Mouse (Mus musculus): Measurements from ENCODE around the gene Polr2a. TPM values are rescaled to one million over a fixed set of nuclear protein-coding genes. Genes with fewer than 3 reads are reported as not detected.
"Not testable (repeated sequence)": the region's sequence is repeated elsewhere in the genome, so short reads cannot be mapped to it uniquely, and the experiment has no call there.

The Polr2a gene
- polyA plus RNA-seq, 1 experiment = 18.5 TPM

GRCm38 (mm10) chr11:69754233-69754632 is 4.2 kb downstream of the Polr2a start:
- no peak for DNase-seq (ENCODE audit: low read depth)

GRCm38 (mm10) chr11:69752686-69753085 is 5.8 kb downstream of the Polr2a start:
- no peak for DNase-seq (ENCODE audit: low read depth)

DNA sequence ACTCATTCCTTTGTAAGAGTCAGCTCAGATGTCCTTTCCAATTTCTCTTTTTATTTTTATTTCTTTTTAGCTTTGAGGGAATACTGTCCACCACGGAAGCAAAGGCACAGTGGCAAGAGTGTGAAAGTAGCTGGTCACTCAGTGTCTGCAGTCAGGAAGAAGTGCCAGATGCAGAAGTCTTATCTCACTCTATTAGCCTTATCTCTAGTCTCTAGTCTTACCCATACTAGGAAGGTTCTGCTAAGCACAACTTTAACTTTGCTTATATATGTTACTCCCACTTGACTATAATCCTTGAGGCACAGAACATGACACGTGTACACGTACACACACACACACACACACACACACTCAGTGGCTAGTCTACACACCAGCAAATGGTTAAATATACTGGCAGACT is 6.8 kb downstream of the Polr2a start:
- DNase-seq (ENCODE audit: low read depth) = no peak

GRCm38 (mm10) chr11:69731408-69731807 is 27.0 kb downstream of the Polr2a start:
- DNase-seq (ENCODE audit: low read depth) = not testable (repeated sequence)

GRCm38 (mm10) chr11:69729063-69729462 is 29.4 kb downstream of the Polr2a start:
- DNase-seq (ENCODE audit: low read depth) = no peak

- DNase-seq (ENCODE audit: low read depth) = no peak
Observed at GRCm38 (mm10) chr11:69725951-69726350, 32.5 kb downstream of the Polr2a start.

DNA sequence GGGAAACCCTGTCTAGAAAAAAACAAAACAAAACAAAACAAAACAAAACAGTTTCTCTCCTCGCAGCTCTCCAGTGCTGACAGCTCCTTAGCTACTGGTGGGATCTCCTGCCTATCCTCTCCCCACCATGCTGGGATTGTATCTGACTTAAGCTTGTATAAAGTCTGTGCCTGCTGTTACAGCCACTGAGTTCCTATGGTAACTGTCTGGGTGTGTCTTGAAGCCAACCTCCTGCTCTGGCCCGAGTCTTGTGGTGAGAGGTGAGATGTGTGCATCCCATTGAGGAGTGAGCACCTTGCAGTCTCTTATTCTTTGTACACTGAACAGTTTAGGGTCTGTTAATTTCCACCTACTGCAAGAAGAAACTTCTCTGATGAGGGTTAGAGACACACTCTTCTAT is 35.4 kb downstream of the Polr2a start:
- no peak for DNase-seq (ENCODE audit: low read depth)

- DNase-seq (ENCODE audit: low read depth) = peak; percentile 45
Observed at GRCm38 (mm10) chr11:69720852-69721251, 37.6 kb downstream of the Polr2a start.

DNA sequence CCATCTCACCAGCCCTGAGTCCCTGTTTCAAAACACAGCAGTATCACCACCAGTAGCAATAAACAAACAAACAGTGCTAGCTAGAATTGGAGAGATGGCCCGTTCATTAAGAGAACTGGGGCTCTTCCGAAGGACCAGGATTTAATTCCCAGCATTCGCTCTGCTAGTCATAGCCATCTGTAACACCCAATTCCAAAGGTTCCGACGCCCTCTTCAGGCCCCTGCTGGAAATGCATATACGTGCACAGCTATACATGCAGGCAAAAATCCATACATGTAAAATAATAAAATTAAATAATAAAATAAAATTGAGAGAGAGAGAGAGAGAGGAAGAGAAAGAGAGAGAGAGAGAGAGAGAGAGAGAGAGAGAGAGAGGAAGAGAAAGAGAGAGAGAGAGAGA is 39.0 kb downstream of the Polr2a start:
- no peak for DNase-seq (ENCODE audit: low read depth)

- no peak for DNase-seq (ENCODE audit: low read depth)
Observed at GRCm38 (mm10) chr11:69718661-69719060, 39.8 kb downstream of the Polr2a start.

DNA sequence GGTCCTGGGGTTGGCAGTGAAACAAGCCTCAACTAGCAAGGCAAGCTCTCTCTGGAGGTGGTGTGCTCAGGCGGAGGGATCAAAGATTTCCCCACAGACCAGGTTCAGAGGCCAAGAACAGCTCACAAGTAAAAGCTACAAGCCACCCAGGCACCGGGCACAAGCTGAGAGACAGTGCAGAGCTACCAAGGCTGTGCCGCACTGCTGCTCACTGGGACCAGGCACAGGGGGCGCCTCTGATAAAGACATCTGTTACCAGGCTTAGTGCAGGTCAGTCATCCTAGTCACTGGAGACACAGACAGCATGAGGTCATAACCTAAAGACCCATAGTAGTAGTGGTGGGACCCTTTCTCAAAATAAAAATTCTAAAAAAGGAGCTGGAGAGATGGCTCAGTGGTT is 41.5 kb downstream of the Polr2a start:
- no peak for DNase-seq (ENCODE audit: low read depth)

DNA sequence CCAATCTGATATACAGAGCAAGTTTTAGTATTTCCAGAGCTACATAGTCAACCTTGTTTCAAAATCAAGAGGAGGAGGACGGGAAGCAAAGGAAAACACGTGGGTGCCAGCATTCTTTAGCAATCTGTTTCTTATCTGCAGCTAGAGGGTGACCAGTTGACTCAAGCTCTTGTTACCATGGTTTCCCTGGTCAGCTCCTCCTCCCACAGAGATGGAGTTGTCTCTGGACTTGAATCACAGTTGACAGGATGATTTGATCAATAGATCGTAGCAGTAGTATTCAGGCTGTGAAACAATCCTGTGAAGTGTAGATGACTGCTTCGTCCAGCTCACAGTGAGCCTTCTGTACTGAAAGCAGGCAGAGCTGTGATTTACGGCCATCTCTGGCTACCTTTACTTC is 42.5 kb downstream of the Polr2a start:
- DNase-seq (ENCODE audit: low read depth) = peak; percentile 75

- DNase-seq (ENCODE audit: low read depth) = no peak
Observed at GRCm38 (mm10) chr11:69715482-69715881, 43.0 kb downstream of the Polr2a start.

DNA sequence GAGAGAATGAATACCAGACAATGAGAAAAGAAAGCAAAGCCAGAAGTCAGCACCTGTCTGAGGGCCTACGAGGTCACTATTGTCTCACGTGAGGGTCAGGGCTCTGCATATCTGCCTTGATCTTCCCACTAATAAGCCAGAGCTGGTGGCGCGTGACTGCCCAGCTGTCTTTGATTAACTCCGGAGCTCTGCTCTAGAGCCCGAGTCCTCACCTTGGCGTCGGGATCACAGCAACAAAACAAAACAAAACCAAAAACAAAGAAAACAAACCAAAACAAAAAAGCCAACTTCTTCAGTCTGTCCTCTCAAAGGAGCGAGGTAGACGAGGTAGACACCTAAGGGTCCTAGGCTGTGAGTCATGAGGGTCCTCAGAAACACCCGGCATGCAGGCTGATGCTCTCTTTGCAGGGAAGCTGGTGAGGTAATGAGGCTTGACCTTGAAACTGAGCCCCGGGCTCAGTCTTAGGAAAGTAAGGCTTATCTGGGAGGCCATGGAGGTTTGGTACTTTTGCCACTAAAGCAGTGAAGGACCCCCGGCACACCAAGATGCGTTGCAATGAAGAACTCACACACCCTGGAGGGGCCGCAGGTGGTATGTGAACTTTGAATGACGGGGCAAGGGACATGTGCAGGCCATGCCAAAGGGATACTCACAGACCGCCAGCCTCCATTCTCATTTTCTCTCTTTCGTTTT is 43.7 kb downstream of the Polr2a start:
- no peak for DNase-seq (ENCODE audit: low read depth)

- no peak for DNase-seq (ENCODE audit: low read depth)
Observed at GRCm38 (mm10) chr11:69712954-69713672, 45.3 kb downstream of the Polr2a start.

DNA sequence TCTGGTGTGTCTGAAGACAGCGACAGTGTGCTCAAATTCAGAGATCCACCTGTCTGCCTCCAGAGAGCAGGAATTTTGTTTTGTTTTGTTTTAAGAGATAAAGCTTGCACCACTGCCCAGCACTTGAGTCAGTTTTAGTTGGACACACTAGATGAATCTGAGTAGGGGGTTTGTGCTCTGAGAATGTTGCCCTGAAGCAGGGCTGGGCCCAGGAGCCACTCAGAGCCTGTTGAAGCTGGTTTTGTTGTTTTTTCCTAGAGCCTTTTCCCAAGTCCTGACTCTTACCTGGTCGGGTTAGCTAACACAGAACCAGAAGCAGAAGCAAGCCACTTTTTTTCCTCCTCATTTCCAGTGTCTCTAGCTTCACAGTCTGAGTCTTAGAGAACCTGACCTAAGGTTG is 47.4 kb downstream of the Polr2a start:
- no peak for DNase-seq (ENCODE audit: low read depth)

DNA sequence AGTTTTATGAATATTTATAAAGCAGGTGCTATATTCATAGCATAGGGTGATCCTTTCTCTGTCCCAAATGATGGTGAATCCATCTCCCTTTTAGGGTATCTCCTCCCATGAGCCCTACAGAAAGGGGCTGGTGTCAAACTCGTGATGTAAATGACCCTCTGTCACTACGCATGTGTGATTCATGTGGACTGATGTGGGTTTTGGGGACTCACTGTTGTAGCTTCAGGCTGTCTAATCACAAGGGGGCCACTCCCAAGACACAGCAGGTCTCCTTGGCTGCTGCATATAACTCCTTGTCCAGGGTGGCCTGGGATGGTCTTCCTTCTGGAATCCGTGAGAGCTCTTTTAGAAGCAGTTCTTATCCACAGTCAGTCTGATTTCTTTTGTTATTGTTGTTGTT is 48.0 kb downstream of the Polr2a start:
- no peak for DNase-seq (ENCODE audit: low read depth)

DNA sequence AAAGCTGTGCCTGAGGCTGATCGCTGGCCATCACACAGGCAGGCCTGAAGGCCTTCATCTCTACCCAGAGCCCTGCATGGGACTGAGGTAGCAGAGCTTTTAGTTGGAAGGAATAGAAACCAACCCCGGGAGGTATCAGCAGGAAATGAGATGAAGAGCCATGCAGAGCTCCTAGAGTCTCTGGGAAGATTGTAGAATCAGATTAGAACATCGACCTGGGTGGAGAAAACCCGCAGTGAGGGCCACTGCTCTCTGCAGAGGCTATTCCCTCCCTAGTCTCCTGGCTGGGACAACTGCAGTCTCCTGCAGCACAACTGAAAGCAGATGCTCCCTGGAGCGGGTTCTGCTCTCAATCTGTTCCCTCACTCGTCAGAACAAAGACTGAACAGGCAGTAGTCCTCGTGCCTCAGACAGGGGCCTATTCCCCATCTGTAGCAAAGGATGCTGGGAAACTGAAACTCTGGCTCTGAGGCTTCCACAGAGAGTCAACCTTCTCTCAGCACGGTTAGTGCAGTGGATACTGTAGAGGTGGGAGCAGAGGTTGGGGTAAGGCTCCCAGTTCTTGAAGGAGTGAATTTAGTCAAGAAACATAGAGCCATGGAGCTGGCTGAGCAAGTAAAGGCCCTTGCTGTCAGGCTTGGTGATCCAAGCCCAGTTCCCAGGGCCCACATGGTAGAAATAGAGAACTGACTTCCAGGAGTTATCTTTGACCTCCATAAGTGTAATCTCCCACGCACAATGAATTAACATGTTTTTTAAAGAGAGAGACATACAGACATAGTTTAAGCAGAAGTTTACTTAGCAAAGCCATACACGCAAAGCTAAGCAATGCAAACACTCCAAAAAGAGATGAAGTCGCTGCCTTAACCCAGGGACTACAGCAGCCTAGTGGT is 48.6 kb downstream of the Polr2a start:
- no peak for DNase-seq (ENCODE audit: low read depth)

DNA sequence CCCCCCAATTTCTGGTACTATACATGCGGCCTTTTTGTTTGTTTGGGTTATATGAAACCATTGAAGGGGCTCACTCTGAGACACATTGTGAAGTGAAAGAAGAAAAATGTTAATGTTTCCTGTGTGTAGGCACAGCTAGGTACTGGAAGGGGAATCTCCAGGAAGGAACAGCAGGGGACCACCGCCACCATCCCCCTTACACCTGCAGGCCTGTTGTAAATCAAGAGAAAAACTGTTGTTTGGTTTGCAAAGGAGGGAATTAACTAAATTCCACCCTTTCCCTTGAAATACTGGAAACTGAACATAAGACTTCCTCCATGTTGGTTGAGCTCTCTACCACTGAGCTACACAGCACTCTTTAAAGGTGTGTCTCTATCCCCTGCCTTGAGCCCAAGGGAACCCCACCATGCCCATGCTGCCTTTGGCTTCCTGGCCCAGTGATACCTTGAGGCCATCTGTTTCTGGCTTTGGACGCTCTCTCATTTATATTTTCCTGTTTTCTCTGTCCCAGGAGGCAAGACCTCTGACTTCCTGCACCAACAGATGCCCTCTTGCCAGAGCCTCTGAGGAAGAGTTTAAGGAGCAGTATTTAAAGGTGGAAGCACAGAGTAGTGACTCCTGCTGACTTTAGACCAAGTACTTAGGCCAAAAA is 49.7 kb downstream of the Polr2a start:
- DNase-seq (ENCODE audit: low read depth) = no peak

- DNase-seq (ENCODE audit: low read depth) = no peak
Observed at GRCm38 (mm10) chr11:69707873-69708381, 50.5 kb downstream of the Polr2a start.

DNA sequence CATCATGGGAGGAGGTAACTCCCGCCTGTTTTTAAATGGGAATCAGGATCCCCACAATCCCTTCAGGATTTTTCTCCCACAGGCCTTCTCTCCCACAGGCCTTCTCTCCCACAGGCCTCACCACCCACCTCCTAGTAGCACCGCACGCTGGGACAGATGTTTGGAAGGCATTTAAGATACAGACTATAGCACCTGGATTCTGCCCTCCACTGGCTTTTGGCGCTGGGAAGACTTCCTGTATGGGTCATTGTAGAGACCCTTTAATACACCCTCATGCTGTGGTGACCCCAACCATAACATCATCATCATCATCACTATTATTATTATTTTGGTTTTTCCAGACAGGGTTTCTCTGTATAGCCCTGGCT is 51.0 kb downstream of the Polr2a start:
- DNase-seq (ENCODE audit: low read depth) = no peak

Measured in gonadal fat pad, adult 2 months (tissue).